Comparison of ENCODE assay signal across 11 mouse cellular contexts in genomic region chr4:37560209-37560608, GRCm38 (mm10).
DNase-seq lines count a peak whose midpoint lies in the region; ATAC-seq and TF ChIP-seq lines count a peak whose summit lies in the region.
"Had no signal": no experiment of that assay in that cellular context is flagged by ENCODE, and none has a peak within 500 bp of the region (broad histone marks: within the 10 kb centered on the region; RNA-seq: fewer than 3 reads in every experiment).

No protein-coding gene starts in this region.

- H3K27ac ChIP-seq in heart, postnatal 0 days (ENCODE audit: low read depth) = no peak overlapping the region
- H3K27ac ChIP-seq in midbrain, postnatal 0 days (ENCODE audit: low read depth, low read length) = no peak overlapping the region
- no peak overlapping the region for H3K27ac ChIP-seq in heart, embryonic 10.5 days
- H3K27ac ChIP-seq: forebrain, embryonic 13.5 days; kidney, embryonic 15.5 days; liver, embryonic 13.5 days had no signal

- no peak overlapping the region for H3K9ac ChIP-seq in heart, postnatal 0 days (replicated peaks; ENCODE audit: low read depth, low read length)
- H3K9ac ChIP-seq in midbrain, postnatal 0 days (replicated peaks; ENCODE audit: low read length, poor library complexity, severe bottlenecking) = no peak overlapping the region
- H3K9ac ChIP-seq: forebrain, embryonic 13.5 days; kidney, embryonic 15.5 days; liver, embryonic 13.5 days had no signal

- no peak overlapping the region for H3K4me2 ChIP-seq in heart, postnatal 0 days (ENCODE audit: low read depth, low read length)
- no peak overlapping the region for H3K4me2 ChIP-seq in midbrain, postnatal 0 days (ENCODE audit: low read depth, low read length, poor library complexity, severe bottlenecking)
- H3K4me2 ChIP-seq: forebrain, embryonic 13.5 days; kidney, embryonic 15.5 days; liver, embryonic 13.5 days had no signal

- no peak for ATAC-seq in heart, postnatal 0 days (ENCODE audit: insufficient read depth, low read depth)
- ATAC-seq in midbrain, postnatal 0 days (ENCODE audit: low FRiP score) = no peak
- ATAC-seq: forebrain, embryonic 13.5 days had no signal

- peak; percentile 22; the same call in 1 of the 2 replicates for TF ChIP-seq CTCF in heart, postnatal 0 days (IDR thresholded peaks at IDR 0.05; ENCODE audit: low read depth)
- peak; percentile 55 for TF ChIP-seq CTCF in midbrain, postnatal 0 days (IDR thresholded peaks at IDR 0.05)

- TF ChIP-seq EP300 in heart, postnatal 0 days (IDR thresholded peaks at IDR 0.05; ENCODE audit: low read depth) = no peak

- intact Hi-C loops in left cerebral cortex, postnatal 4 days (cut with DNase I) = no loop called here
- intact Hi-C loops in left cerebral cortex, postnatal 14 days (cut with DNase I) = no loop called here

- DNase-seq in heart, postnatal 0 days (ENCODE audit: low spot score) = peak; percentile 13
- no peak for DNase-seq in heart, adult 9 months (ENCODE audit: low spot score in 2 of 2)
- DNase-seq in left cerebral cortex, postnatal 4 days = peak; percentile 6
- DNase-seq in left cerebral cortex, postnatal 14 days (ENCODE audit: low spot score in 2 of 2) = no peak
- peak; percentile 11 for DNase-seq in WW6 (ENCODE audit: low read depth, low spot score)
- peak; percentile 40 for DNase-seq in midbrain, postnatal 0 days (ENCODE audit: low spot score)
- no peak for DNase-seq in right cerebral cortex, postnatal 10 days (ENCODE audit: low spot score in 2 of 2)
- no peak for DNase-seq in heart, embryonic 10.5 days (ENCODE audit: low spot score)
- DNase-seq: liver, embryonic 13.5 days had no signal

- no peaks in the 10 kb centered on the region for H3K4me1 ChIP-seq in heart, postnatal 0 days (ENCODE audit: control insufficient read depth, insufficient read depth)
- H3K4me1 ChIP-seq in midbrain, postnatal 0 days (ENCODE audit: insufficient read depth, low read length) = no peaks in the 10 kb centered on the region
- H3K4me1 ChIP-seq in heart, embryonic 10.5 days = no peaks in the 10 kb centered on the region
- H3K4me1 ChIP-seq: forebrain, embryonic 13.5 days; kidney, embryonic 15.5 days; liver, embryonic 13.5 days had no signal

- H3K4me3 ChIP-seq in heart, postnatal 0 days (ENCODE audit: low read depth, low read length) = no peak overlapping the region
- H3K4me3 ChIP-seq in midbrain, postnatal 0 days (ENCODE audit: low read depth, low read length) = no peak overlapping the region
- H3K4me3 ChIP-seq in heart, embryonic 10.5 days = no peak overlapping the region
- H3K4me3 ChIP-seq: forebrain, embryonic 13.5 days; kidney, embryonic 15.5 days; liver, embryonic 13.5 days had no signal

- no peaks in the 10 kb centered on the region for H3K9me3 ChIP-seq in heart, postnatal 0 days (replicated peaks; ENCODE audit: control insufficient read depth, low read length)
- H3K9me3 ChIP-seq in midbrain, postnatal 0 days (ENCODE audit: low read length) = no peaks in the 10 kb centered on the region
- H3K9me3 ChIP-seq in heart, embryonic 10.5 days = no peaks in the 10 kb centered on the region
- H3K9me3 ChIP-seq: forebrain, embryonic 13.5 days; kidney, embryonic 15.5 days; liver, embryonic 13.5 days had no signal

- no peaks in the 10 kb centered on the region for H3K36me3 ChIP-seq in heart, postnatal 0 days (replicated peaks; ENCODE audit: control insufficient read depth, insufficient read depth, low read length)
- H3K36me3 ChIP-seq in midbrain, postnatal 0 days (ENCODE audit: insufficient read depth, low read length) = no peaks in the 10 kb centered on the region
- no peaks in the 10 kb centered on the region for H3K36me3 ChIP-seq in heart, embryonic 10.5 days
- H3K36me3 ChIP-seq: kidney, embryonic 15.5 days; liver, embryonic 13.5 days had no signal

- H3K27me3 ChIP-seq in heart, postnatal 0 days (ENCODE audit: control insufficient read depth, insufficient read depth, low read length) = no peaks in the 10 kb centered on the region
- no peaks in the 10 kb centered on the region for H3K27me3 ChIP-seq in midbrain, postnatal 0 days (ENCODE audit: insufficient read depth, low read length)
- no peaks in the 10 kb centered on the region for H3K27me3 ChIP-seq in heart, embryonic 10.5 days (ENCODE audit: insufficient read depth, poor library complexity, severe bottlenecking)
- H3K27me3 ChIP-seq: forebrain, embryonic 13.5 days; kidney, embryonic 15.5 days; liver, embryonic 13.5 days had no signal

Comparison
In these comparisons a context has a peak if more than half of its experiments do, and no peak if none do; other contexts are left out.
1. DNase-seq: peak in heart, postnatal 0 days (single experiment), left cerebral cortex, postnatal 4 days (single experiment), WW6 (single experiment) and midbrain, postnatal 0 days (single experiment); none in heart, adult 9 months (0 of 2), left cerebral cortex, postnatal 14 days (0 of 2), right cerebral cortex, postnatal 10 days (0 of 2) and heart, embryonic 10.5 days (single experiment).